Mouse (Mus musculus): ENCODE data around the gene Cpox. TPM values are rescaled to one million over a fixed set of nuclear protein-coding genes. Genes with fewer than 3 reads are reported as not detected.

Cpox gene
- polyA plus RNA-seq, 1 experiment from 2014 or later: 10.8 TPM

DNA sequence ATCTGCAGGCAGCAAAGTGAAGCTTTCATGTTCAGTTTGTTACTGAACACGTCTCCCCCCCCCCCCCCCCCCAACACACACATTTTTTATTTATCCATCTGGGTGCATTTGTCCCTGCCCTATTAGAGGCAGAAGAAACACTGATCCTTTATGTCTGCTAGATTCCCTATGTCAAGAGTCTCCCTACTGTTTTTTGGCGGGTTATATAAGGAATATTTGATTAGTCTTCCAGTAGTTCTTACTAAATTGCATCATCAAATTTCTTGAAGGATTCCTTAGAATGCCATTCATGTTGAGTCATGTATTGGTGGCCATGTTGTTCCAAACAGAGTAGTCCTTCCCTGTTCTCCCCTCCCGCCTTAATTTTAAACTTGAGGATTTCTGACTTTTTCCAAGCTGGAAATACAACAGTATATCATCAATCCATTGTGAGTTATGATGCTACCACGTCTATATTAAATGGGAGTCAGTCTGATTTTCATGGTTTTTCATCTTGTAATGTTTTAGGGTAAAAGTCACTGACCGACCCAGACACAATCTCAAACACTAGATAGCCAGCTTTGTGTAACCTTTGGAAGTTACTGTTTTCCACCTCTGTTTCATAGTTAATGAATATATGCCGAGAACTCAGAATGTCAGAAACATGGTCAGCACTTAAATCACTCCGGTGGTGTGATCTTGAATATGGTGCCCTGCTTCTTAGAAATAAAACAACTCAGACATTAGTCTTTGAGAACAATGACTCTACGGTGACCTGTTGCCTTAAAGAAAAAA is 1.3 kb downstream of the Cpox start:
- no peaks in the 10 kb centered on the region for H3K27me3 ChIP-seq

DNA sequence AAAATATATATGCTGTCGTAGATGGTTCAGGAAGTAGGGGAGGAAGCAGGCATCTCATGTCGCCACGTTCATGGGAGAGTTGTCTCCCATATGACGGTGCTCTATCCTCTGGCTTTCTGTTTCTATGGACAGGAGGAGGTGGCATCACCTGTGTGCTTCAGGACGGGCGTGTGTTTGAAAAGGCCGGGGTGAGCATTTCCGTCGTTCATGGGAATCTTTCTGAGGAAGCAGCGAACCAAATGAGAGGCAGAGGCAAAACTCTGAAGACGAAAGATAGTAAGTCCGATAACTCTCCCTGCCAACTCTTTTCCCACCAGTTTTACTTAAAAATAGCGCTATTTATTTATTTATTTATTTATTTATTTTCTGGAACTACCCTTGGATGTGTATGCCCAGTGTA is 2.3 kb downstream of the Cpox start:
- no peak overlapping the region for H3K4me2 ChIP-seq
- peaks cover 34% of the 10 kb centered on the region for H3K36me3 ChIP-seq
- no peak overlapping the region for H3K27ac ChIP-seq
- H3K27me3 ChIP-seq: no peaks in the 10 kb centered on the region
- 98% methylated on average over 13 of the region's 13 CpGs for WGBS
- H3K9me3 ChIP-seq: no peaks in the 10 kb centered on the region
- no peak for ATAC-seq (ENCODE audit: low FRiP score)
- H3K4me1 ChIP-seq (replicated peaks): peaks cover 11% of the 10 kb centered on the region
- no peak overlapping the region for H3K4me3 ChIP-seq
- no peak overlapping the region for H3K9ac ChIP-seq

More for the DNA sequence above, 1.3 kb downstream of the Cpox start:
- Histone ChIP-seq H3K4me1 (replicated peaks) (peaks cover 11% of the 10 kb centered on the region), H3K9ac (peak overlapping the region; percentile 86), H3K4me3 (peak overlapping the region; percentile 89), H3K27ac (no peak overlapping the region), H3K36me3 (peaks cover 28% of the 10 kb centered on the region), H3K9me3 (no peaks in the 10 kb centered on the region), H3K4me2 (peak overlapping the region; percentile 75)
- no peak for ATAC-seq (ENCODE audit: low FRiP score)
- 78% methylated on average over 8 of the region's 8 CpGs for WGBS

DNA sequence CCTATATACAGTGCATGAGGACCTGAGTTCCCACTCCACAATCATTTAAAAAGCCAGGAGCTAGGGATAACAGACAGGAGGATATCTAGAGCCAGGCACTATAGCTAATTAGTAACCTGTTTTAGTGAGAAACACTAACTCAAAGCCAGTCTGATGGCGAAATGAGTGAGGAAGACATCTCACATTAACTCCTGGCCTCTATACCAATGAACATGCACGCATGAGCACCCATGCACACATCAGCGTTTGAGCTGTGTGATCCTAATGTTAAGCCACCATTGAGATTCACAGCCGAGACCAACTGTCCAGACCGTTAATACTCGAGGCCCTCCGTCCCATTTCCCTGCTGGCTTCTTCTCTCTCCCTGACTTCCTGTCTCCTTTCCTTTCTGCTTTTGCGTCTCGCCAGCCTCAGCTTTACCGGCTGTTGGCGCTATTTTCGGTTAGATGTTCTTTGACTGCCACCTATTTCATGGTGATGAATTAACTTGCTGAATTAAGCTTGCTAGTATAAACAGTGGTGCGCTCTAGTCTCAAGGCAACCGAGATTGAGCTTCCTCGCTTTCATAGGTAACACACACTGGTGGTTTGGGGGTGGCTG is 3.8 kb downstream of the Cpox start:
- Histone ChIP-seq H3K9ac (no peak overlapping the region), H3K4me3 (no peak overlapping the region), H3K4me2 (no peak overlapping the region), H3K27ac (no peak overlapping the region), H3K36me3 (peaks cover 46% of the 10 kb centered on the region), H3K4me1 (replicated peaks) (peaks cover 11% of the 10 kb centered on the region), H3K9me3 (no peaks in the 10 kb centered on the region), H3K27me3 (no peaks in the 10 kb centered on the region)
- ATAC-seq (ENCODE audit: low FRiP score): no peak
- 95% methylated on average over 15 of the region's 15 CpGs for WGBS

DNA sequence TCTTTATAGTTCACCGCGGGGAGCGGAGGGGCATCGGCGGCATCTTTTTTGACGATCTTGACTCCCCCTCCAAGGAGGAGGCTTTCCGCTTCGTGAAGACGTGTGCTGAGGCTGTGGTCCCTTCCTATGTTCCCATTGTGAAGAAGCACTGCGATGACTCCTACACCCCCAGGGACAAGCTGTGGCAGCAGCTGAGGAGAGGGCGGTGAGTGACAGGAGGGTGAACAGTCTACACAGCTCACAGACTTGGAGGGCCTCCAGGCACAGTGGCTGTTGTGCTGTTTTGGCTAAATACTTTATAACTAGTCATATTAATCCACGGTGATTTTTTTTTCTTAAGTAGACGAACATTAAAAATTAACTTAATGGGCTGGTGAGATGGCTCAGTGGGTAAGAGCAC is 5.2 kb downstream of the Cpox start:
- no peak overlapping the region for H3K27ac ChIP-seq
- H3K9me3 ChIP-seq: no peaks in the 10 kb centered on the region
- WGBS: 93% methylated on average over 13 of the region's 13 CpGs
- H3K4me1 ChIP-seq (replicated peaks): peaks cover 11% of the 10 kb centered on the region
- H3K4me3 ChIP-seq: no peak overlapping the region
- peaks cover 46% of the 10 kb centered on the region for H3K36me3 ChIP-seq
- H3K27me3 ChIP-seq: no peaks in the 10 kb centered on the region
- no peak overlapping the region for H3K9ac ChIP-seq
- ATAC-seq (ENCODE audit: low FRiP score): no peak
- no peak overlapping the region for H3K4me2 ChIP-seq

DNA sequence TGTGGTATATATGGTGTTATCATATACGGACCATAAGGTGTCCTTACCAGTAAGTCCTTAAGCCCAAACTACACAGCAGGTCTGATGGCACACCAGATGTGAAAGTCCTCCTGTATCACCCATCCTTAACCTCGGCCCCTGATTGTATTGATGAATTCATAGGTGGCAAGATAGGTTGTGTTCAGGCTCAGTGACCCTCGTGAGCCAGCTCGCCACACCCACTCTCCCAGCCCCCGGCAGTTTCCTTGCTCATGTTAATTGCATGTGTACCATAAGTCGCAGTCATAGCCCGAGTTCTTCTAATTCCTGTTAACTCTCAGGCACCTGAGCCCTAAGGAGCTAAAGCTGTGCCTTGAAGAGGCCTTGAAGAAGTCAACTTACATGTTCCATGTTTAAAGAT is 6.1 kb downstream of the Cpox start:
- H3K27ac ChIP-seq: no peak overlapping the region
- H3K4me1 ChIP-seq (replicated peaks): peaks cover 5% of the 10 kb centered on the region
- peaks cover 52% of the 10 kb centered on the region for H3K36me3 ChIP-seq
- no peaks in the 10 kb centered on the region for H3K27me3 ChIP-seq
- H3K9ac ChIP-seq: no peak overlapping the region
- WGBS: 83% methylated on average over 7 of the region's 7 CpGs
- H3K4me3 ChIP-seq: no peak overlapping the region
- ATAC-seq (ENCODE audit: low FRiP score): no peak
- H3K4me2 ChIP-seq: no peak overlapping the region
- no peaks in the 10 kb centered on the region for H3K9me3 ChIP-seq

DNA sequence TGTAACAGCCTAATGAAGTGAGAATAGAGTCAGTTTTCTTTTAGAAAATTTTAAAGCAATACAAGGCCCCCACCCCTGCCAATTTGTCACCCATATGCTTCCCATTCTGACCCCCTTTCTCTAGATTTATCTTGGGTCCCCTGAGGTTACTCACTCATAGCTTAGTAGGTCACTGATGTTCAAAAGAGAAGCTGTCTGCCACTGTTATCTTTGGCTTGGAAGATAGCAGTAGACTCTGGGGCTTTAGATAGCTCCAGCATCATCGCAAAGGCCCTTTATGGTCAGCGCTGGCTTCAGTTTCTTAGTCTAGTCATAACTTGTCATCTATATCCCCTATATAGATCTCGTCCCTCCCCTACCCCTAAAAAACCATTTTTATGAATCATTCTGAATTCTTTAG is 6.5 kb downstream of the Cpox start:
- Histone ChIP-seq H3K4me2 (no peak overlapping the region), H3K9ac (no peak overlapping the region), H3K27ac (no peak overlapping the region), H3K36me3 (peaks cover 57% of the 10 kb centered on the region), H3K4me1 (replicated peaks) (peaks cover under 1% of the 10 kb centered on the region; the same call in 1 of the 2 replicates), H3K4me3 (no peak overlapping the region), H3K9me3 (no peaks in the 10 kb centered on the region), H3K27me3 (no peaks in the 10 kb centered on the region)
- no peak for ATAC-seq (ENCODE audit: low FRiP score)
- 92% methylated on average over 3 of the region's 3 CpGs for WGBS

DNA sequence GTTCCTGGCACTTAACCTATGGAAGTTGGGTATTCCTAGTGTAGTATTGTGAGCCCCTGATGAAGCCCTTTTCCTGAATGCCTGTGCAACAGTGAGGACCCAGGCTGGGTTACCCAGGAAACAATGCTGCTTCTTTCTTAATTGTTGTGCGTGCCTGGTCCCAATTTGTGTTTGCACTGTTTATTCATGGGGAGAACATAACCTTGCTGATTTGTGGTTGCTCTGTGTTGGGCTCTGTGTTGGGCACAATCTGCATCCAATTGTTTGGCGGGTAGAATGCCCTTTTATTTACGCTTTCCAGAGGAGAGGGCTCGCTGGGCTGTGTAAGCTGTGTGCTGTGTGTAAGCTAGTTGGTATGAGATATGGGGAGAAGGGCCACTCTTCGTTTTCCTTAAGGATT is 7.4 kb downstream of the Cpox start:
- Histone ChIP-seq H3K9me3 (no peaks in the 10 kb centered on the region), H3K27ac (no peak overlapping the region), H3K9ac (no peak overlapping the region), H3K4me3 (no peak overlapping the region), H3K27me3 (no peaks in the 10 kb centered on the region), H3K36me3 (peaks cover 59% of the 10 kb centered on the region), H3K4me2 (no peak overlapping the region), H3K4me1 (replicated peaks) (no peaks in the 10 kb centered on the region)
- 82% methylated on average over 5 of the region's 5 CpGs for WGBS
- no peak for ATAC-seq (ENCODE audit: low FRiP score)

DNA sequence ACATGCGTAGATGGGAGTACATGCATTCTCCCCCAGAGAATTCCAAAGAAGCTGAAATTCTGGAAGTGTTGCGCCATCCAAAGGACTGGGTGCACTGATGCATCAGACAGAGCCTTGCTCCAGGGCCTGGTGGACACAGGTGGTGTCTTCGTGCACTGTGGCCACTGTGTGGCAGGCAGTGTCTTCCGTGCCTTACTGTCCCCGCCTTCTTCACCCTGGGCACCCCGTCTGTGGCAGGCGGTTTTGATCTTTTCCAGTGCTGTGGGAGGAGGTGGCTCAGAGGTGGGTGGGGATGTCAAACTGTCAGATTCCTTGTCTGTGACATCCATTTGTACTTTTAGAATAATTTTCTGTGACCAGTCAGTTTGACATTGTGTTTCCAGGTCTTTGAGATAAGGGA is 8.6 kb downstream of the Cpox start:
- Histone ChIP-seq H3K27me3 (no peaks in the 10 kb centered on the region), H3K4me1 (replicated peaks) (no peaks in the 10 kb centered on the region), H3K9me3 (no peaks in the 10 kb centered on the region), H3K4me2 (no peak overlapping the region), H3K27ac (no peak overlapping the region), H3K36me3 (peaks cover 53% of the 10 kb centered on the region), H3K4me3 (no peak overlapping the region), H3K9ac (no peak overlapping the region)
- ATAC-seq (ENCODE audit: low FRiP score): no peak
- 80% methylated on average over 7 of the region's 7 CpGs for WGBS

DNA sequence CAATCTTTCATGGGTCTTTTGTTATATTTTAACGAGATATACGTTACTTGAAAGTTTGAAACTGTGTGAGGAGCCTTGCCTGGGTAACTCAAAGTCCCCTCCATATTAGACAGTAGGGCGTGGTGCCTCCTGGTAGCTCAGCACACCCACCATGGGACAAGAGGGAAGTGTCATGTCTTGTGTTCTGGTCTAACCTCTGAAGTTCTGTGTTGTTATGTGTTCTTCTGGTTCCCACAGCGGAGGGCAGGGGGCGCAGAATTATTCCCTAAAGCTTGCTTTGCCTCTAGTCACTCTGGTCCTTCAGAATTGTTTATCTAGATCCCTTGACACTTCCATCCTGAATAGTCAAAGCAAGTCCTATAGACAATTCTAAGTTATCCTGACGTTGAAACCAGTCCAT is 12.0 kb downstream of the Cpox start:
- 96% methylated on average over 6 of the region's 6 CpGs for WGBS
- H3K27ac ChIP-seq: no peak overlapping the region
- no peak overlapping the region for H3K4me3 ChIP-seq
- H3K27me3 ChIP-seq: no peaks in the 10 kb centered on the region
- H3K36me3 ChIP-seq: peaks cover 28% of the 10 kb centered on the region
- H3K4me2 ChIP-seq: no peak overlapping the region
- no peak overlapping the region for H3K9ac ChIP-seq
- no peaks in the 10 kb centered on the region for H3K4me1 ChIP-seq (replicated peaks)
- no peak for ATAC-seq (ENCODE audit: low FRiP score)
- H3K9me3 ChIP-seq: no peaks in the 10 kb centered on the region

DNA sequence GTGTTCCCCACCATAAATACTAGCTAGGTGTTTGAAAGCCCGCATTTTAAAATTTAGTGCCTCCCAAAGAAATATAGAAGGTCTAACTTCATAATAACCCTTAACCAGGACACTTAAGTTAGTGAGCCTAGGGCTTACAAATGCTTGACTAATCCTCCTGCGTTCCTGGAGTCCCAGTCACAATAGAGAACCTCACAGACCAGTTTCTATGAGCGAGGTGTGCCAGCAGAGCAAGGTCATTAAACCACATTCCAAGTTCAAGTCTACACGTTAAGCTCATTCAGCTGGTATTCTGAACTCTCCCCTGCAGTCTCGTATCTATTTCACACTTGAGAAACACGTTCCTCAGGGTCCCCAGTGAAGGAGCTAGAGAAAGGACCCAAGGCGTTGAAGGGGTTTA is 12.8 kb downstream of the Cpox start:
- 88% methylated on average over 7 of the region's 7 CpGs for WGBS
- H3K27me3 ChIP-seq: no peaks in the 10 kb centered on the region
- H3K4me3 ChIP-seq: no peak overlapping the region
- peaks cover 20% of the 10 kb centered on the region for H3K36me3 ChIP-seq
- H3K9me3 ChIP-seq: no peaks in the 10 kb centered on the region
- no peak for ATAC-seq (ENCODE audit: low FRiP score)
- H3K9ac ChIP-seq: no peak overlapping the region
- H3K4me2 ChIP-seq: no peak overlapping the region
- H3K4me1 ChIP-seq (replicated peaks): no peaks in the 10 kb centered on the region
- H3K27ac ChIP-seq: no peak overlapping the region

DNA sequence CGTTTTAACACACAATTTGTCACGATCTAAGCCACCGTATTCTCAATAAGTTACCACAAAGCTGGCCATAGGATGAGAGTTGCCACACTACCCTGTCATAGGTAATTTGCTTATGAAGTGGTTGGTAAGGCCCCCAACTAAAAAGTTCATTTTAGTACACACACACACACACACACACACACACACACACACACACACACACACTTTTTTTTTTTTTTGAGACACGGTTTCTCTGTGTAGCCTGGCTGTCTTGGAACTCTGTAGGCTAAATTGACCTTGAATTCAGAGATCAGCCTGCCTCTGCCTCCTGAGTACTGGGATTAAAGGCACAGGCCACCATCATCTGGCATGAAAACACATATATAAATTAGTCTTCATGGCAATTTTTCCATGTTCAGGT is 13.8 kb downstream of the Cpox start:
- Histone ChIP-seq H3K4me1 (replicated peaks) (no peaks in the 10 kb centered on the region), H3K9me3 (no peaks in the 10 kb centered on the region), H3K9ac (no peak overlapping the region), H3K27ac (no peak overlapping the region), H3K4me2 (no peak overlapping the region), H3K36me3 (peaks cover 13% of the 10 kb centered on the region; the same call in 1 of the 2 replicates), H3K27me3 (no peaks in the 10 kb centered on the region), H3K4me3 (no peak overlapping the region)
- no peak for ATAC-seq (ENCODE audit: low FRiP score)
- WGBS: 98% methylated on average over 4 of the region's 4 CpGs

DNA sequence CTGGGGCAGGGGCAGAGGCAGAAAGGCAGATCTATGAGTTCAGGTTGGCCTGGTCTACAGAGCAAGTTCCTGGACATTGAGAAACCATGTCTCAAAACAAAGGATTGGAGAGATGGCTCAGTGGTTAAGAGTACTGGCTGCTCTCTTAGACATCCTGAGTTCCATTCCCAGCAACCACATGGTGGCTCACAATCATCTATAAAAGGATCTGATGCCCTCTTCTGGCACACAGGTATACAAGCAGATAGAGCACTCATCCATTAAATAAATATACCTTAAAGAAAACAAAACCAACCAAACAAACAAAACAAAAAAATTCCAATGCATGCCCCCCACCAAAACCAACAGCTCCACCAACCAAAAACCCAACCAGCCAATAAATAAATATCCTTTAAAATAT is 14.4 kb downstream of the Cpox start:
- no peaks in the 10 kb centered on the region for H3K9me3 ChIP-seq

More for the DNA sequence above, 14.4 kb downstream of the Cpox start:
- no peaks in the 10 kb centered on the region for H3K4me1 ChIP-seq (replicated peaks)
- H3K36me3 ChIP-seq: peaks cover 13% of the 10 kb centered on the region; the same call in 1 of the 2 replicates
- ATAC-seq (ENCODE audit: low FRiP score): no peak
- no peak overlapping the region for H3K4me3 ChIP-seq
- no peak overlapping the region for H3K9ac ChIP-seq
- no peak overlapping the region for H3K4me2 ChIP-seq
- no peak overlapping the region for H3K27ac ChIP-seq
- no peaks in the 10 kb centered on the region for H3K27me3 ChIP-seq
